Mouse (Mus musculus) lung, postnatal 0 days (tissue): Measurements from ENCODE around the gene C2.

Experiments
- CTCF ChIP-seq: IDR thresholded peaks from 2 replicates; pipeline ENCODE4 v1.5.1; 2016; ENCODE audit warnings: antibody characterized with exemption, mild to moderate bottlenecking
- EP300 ChIP-seq: IDR thresholded peaks from 2 replicates; pipeline ENCODE4 v1.6.1; 2016; ENCODE audit warnings: antibody characterized with exemption, mild to moderate bottlenecking, control low read depth

- TF ChIP-seq CTCF (no peak), EP300 (no peak)
Observed at GRCm38 (mm10) chr17:34934031-34934430, 36.0 kb upstream of the C2 start.
